Mouse (Mus musculus) B cell, adult 2 months (primary cell): ENCODE measurements around the gene Rnf216.

Source experiments
- DNase-seq, 2 experiments: peaks; one replicate each; pipeline ENCODE4 v3.0.0; 2022

Rnf216 gene

DNA sequence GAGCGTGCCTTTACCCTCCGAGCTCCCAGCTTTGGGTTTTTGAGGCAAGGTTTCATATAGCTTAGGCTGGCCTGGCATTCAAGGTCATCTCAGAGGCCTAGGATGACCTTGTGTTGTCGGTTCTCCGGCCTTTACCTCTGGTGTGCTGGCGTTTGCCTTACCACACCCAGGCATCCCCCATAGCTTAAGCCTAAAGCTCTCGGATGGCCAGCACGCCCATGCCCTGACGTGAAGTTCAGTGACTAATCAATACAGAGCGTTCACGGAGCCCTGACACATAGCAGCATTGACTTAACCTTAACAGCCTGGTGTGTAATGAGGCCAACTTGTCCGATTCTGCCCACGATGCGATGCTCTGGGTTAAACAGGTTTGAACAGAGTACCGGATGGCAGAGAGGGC lies 154.3 kb downstream of the Rnf216 start:
- no peak for DNase-seq

DNA sequence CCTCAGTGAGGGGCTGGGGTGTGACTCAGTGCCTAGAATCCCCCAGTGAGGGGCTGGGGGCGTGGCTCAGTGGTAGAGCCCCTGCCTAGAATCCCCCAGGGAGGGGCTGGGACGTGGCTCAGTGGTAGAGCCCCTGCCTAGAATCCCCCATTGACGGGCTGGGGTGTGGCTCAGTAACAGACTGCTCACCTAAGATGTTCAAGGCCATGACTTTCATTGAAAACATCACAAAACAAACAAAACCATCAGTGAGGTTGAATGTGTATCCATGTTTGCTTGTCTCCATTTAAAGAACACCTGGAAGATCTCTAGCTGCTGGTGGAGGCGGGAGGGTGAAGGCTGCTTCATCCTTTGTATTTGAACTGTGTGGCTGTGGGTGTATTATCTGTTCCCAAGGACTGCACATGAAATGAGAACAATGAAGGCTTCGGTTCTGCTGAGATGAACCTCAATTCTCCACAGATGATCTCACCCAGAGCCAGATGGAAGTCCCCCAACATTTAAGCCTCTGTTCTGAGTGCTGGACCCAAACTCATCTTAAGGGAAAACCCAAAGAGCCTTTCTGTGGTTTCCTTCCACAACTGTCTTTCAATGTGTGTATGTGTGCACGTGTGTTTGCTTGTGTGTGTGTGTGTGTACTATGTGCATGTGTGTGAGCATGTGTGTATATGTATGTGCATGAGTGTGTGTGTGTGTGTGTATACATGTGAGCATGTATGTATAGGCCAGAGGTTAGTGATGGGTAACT lies 155.7 kb downstream of the Rnf216 start:
- no peak for DNase-seq

DNA sequence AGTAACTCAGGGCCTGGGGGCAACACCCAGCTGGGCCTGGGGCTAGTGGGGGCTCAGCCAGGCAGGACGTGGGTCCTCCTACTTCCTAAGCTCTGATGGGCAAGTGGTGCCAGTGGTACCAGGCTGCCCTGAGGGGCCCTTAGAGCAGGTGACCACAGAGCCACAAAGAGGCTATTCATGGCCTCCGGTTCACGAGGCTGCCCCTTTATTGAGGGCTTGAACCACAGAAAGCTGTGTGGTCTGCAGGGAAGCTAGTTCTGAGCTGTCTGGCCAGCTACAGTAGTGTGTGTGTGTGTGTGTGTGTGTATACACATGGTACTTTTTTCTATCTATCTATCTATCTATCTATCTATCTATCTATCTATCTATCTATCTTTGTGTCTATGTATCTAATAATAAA lies 159.2 kb downstream of the Rnf216 start:
- DNase-seq: no peak

DNA sequence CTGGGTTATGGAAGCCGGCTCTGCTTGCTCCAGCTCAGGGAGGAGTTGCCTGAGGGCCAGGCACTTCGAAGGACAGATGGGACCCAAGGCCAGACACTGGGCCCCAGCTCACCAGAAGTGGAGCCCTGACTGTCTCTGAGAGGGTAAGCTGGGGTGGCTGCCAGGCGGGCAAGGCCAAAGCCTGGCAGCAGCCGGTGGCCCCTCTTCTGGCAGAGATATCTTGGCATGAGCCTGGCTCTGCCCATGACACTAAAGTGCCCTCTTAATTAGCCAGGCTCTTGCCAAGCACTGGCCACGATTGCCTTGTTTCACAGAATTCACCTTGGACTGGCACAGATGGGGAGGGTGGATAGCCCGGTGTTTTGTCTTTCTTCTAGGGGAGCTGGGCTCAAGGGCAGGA lies 162.4 kb downstream of the Rnf216 start:
- DNase-seq: no peak

DNA sequence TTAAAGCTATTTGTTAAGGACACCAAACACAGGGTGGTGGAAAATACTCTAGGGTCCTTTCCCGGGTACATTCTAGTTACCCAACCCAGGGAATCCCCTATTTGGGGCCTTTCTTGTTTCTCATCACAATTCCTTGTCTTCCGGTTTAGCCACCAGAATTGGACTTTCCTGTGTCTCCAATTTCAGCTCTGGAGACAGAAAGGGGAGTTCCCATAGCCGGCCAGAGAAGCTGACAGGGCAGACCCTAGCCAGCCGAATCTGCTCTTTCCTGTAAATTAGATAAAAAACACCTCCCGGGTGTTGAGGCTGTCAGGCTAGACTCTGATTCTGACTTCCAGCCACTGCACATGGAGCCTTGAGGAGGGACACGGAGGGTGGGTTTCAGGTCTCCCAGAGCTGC lies 163.2 kb downstream of the Rnf216 start:
- DNase-seq: no peak

DNA sequence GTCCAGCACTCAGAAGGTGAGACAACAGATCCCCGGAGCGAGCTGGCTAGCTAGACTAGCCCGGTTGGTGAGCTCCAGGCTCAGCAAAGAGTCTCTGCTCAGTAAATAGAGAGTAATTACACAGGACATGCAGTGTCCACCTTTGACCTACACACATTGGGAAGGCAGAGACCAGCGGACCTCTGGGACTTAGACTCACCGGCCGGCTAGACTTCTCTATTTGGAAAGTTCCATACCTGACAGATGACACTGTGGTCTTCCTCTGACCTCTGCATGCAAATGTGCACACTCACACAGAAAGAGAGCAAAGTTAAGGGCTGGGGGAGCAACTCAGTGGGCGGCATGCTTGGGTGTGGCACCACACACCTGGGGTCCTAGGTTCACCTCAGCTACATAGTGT lies 165.3 kb downstream of the Rnf216 start:
- DNase-seq: no peak

DNA sequence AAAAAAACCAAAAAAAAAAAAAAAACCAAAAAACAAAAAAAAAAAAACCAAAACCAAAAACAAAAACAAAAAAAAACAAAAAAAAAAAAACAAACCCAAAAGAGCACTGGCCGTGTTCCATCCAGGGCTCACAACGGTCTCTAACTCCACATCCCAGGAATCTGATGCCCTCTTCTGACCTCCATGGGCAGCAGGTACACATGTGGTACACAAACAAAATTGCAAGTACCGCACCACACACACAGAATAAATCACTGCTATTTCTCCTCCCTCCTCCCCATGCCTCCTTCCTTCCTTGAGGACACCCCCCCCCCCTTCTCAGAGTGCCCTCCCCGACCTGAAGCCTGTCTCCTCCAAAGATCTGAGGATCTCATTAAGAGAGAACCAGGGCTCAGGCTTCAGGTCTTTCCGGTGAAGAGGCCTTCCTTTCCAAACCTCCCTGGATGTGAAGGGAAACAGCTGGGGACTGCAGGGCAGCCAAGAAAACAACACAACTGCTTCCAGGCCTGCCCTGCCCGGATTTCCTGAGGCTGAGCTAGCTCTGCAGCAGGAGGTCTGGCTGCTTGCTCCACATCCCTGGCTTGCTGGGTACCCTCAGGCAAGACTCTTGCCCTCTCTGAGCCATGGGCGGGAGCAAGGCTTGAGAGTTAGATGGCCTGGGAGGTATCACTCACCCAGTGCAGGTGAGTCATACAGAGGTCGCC lies 167.7 kb downstream of the Rnf216 start:
- no peak for DNase-seq
